Comparison of ENCODE assay signal across 11 mouse cellular contexts in the genomic region with DNA sequence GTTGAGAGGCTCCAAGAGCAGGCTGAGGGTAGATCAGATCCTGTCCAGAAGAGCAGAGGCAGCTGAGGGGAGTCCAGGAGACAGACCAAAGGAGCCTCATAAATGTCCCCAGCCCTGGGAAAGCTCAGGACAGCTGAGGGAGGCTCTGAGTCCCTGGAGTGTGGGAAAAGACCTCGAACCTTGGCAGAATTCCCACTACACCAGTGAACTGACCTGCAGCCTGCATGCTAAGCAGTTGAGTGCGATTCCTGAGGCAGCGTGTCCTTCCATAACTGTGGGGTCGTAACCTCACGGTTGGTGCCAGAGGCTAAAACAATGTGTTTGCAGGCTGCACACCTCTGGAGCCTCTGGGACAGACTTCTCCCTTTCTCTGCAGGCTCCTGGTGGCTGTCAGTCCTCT. TPM values are rescaled to one million over a fixed set of nuclear protein-coding genes. Genes with fewer than 3 reads are reported as not detected.
A peak's percentile ranks its signal among the peaks of the same experiment; 100 is the strongest.
DNase-seq lines count a peak whose midpoint lies in the region; ATAC-seq and TF ChIP-seq lines count a peak whose summit lies in the region.
"Had no signal": no experiment of that assay in that cellular context is flagged by ENCODE, and none has a peak within 500 bp of the region (broad histone marks: within the 10 kb centered on the region; RNA-seq: fewer than 3 reads in every experiment).

No protein-coding gene starts in this region.

- no peak for TF ChIP-seq POLR2A in kidney, adult 2 months (IDR thresholded peaks at IDR 0.05; ENCODE audit: low read depth, low read length)

- H3K4me1 ChIP-seq in kidney, adult 2 months (ENCODE audit: control insufficient read depth, insufficient read depth, low read length), result peaks cover 4% of the 10 kb centered on the region; the same call in 1 of the 2 replicates
- no peaks in the 10 kb centered on the region for H3K4me1 ChIP-seq in kidney, embryonic 16.5 days (ENCODE audit: insufficient read depth, low read length)

- no peak overlapping the region for H3K4me2 ChIP-seq in kidney, embryonic 16.5 days (replicated peaks; ENCODE audit: low read depth, low read length)

- no peak overlapping the region for H3K27ac ChIP-seq in kidney, adult 2 months (ENCODE audit: insufficient read depth, low read depth, low read length)
- H3K27ac ChIP-seq in kidney, embryonic 16.5 days (ENCODE audit: low read length), result no peak overlapping the region
- H3K27ac ChIP-seq: layer of hippocampus, adult 2 months had no signal

- no peak overlapping the region for H3K4me3 ChIP-seq in kidney, adult 2 months (ENCODE audit: insufficient read depth, low read depth, low read length)
- no peak overlapping the region for H3K4me3 ChIP-seq in kidney, embryonic 16.5 days (ENCODE audit: low read length)
- H3K4me3 ChIP-seq: layer of hippocampus, adult 2 months had no signal

- H3K27me3 ChIP-seq in kidney, adult 2 months (replicated peaks; ENCODE audit: control insufficient read depth, insufficient read depth, low read length), result no peaks in the 10 kb centered on the region
- H3K27me3 ChIP-seq in kidney, embryonic 16.5 days (ENCODE audit: insufficient read depth, low read length), result no peaks in the 10 kb centered on the region

- no peak overlapping the region for H3K9ac ChIP-seq in kidney, embryonic 16.5 days (replicated peaks; ENCODE audit: low read length)

- ATAC-seq in kidney, embryonic 16.5 days (ENCODE audit: low FRiP score, low TSS enrichment), result no peak
- no peak for ATAC-seq in megakaryocyte, adult 5-6 weeks (ENCODE audit: poor library complexity, severe bottlenecking)

- H3K9me3 ChIP-seq in kidney, embryonic 16.5 days (ENCODE audit: low read length), result no peaks in the 10 kb centered on the region

- TF ChIP-seq CTCF in kidney, adult 2 months (conservative IDR thresholded peaks at IDR 0.05; ENCODE audit: insufficient read depth, insufficient read length, low read depth, low read length), result no peak

- DNase-seq in heart, adult 11 months, result peak; percentile 86
- no peak for DNase-seq in heart, postnatal 4 days
- DNase-seq in kidney, adult 2 months, result peak; percentile 79
- peak; percentile 11 to 50 for DNase-seq in adrenal gland, postnatal 36 days
- peak; percentile 64 for DNase-seq in kidney, postnatal 14 days
- no peak for DNase-seq in layer of hippocampus, adult 11-12 months (ENCODE audit: low spot score)
- DNase-seq: lung, postnatal 14 days had no signal

- H3K36me3 ChIP-seq in kidney, adult 2 months (ENCODE audit: control insufficient read depth, insufficient read depth, low read length), result no peaks in the 10 kb centered on the region
- no peaks in the 10 kb centered on the region for H3K36me3 ChIP-seq in kidney, embryonic 16.5 days (ENCODE audit: insufficient read depth, low read length)

- 24% methylated on average over 5 of the region's 5 CpGs for WGBS in kidney, adult 2 months
- WGBS in kidney, embryonic 16.5 days, result 37% methylated on average over 5 of the region's 5 CpGs

RNA-seq across cellular contexts. Expression of gene Gucy2d, which starts 20.9 kb away (rescaled TPM):
- total RNA-seq in heart, postnatal 4 days (2021), result not detected
- not detected in 2 replicates for polyA plus RNA-seq in kidney, adult 2 months (2012; rRNA removed)
- polyA plus RNA-seq in kidney, embryonic 16.5 days (2015; fragmentation: Nextera tagmentation; extraction: Ambion mirVana), result 0.09 TPM in 1 of 2 replicates, not detected in the other
- total RNA-seq in adrenal gland, postnatal 36 days (2021), result not detected
- not detected in 2 replicates for total RNA-seq in megakaryocyte, adult 5-6 weeks (2015)
- total RNA-seq in megakaryocyte, adult 5-6 weeks (2017), result not detected in 2 replicates
- total RNA-seq: layer of hippocampus, adult 2 months had no signal
- polyA plus RNA-seq: limb, embryonic 11.5 days had no signal

RNA-seq across cellular contexts. Expression of gene Tsku, which starts 58.2 kb away (rescaled TPM):
- total RNA-seq in heart, postnatal 4 days (2021), result 1 to 10 TPM; 8.7 to 9.2 TPM
- polyA plus RNA-seq in kidney, adult 2 months (2012; rRNA removed), result 9.5 and 13.1 TPM in 2 replicates
- polyA plus RNA-seq in kidney, embryonic 16.5 days (2015; fragmentation: Nextera tagmentation; extraction: Ambion mirVana), result 7.3 and 9.9 TPM in 2 replicates
- 10 to 100 TPM; 19.8 to 23.4 TPM for total RNA-seq in adrenal gland, postnatal 36 days (2021)
- total RNA-seq in megakaryocyte, adult 5-6 weeks (2015), result not detected in 2 replicates
- 0.07 and 0.37 TPM in 2 replicates for total RNA-seq in megakaryocyte, adult 5-6 weeks (2017)

Comparison
In these comparisons a context has a peak if more than half of its experiments do, and no peak if none do; other contexts are left out.
1. DNase-seq: peak in heart, adult 11 months (single experiment), kidney, adult 2 months (single experiment), adrenal gland, postnatal 36 days (2 of 2) and kidney, postnatal 14 days (single experiment); none in heart, postnatal 4 days (single experiment) and layer of hippocampus, adult 11-12 months (single experiment).
2. RNA of gene Tsku, which starts 58.2 kb away (total RNA-seq): 19.8 to 23.4 TPM in adrenal gland, postnatal 36 days and 8.7 to 9.2 TPM in heart, postnatal 4 days; 0.07 to 0.37 TPM in megakaryocyte, adult 5-6 weeks; every median in the first group is over 4 times any median in the second.